Mouse (Mus musculus) lung, embryonic 15.5 days (tissue): ENCODE measurements around the gene Phospho1. TPM values are rescaled to one million over a fixed set of nuclear protein-coding genes. Genes with fewer than 3 reads are reported as not detected.
A peak's percentile ranks its signal among the peaks of the same experiment; 100 is the strongest.

ENCODE experiments used
- ATAC-seq: fragments of 200-750 bp; cut with Nextera tagmentation; 2 replicates; pipeline ENCODE4 v1.8.0; 2017; ENCODE audit warnings: moderate number of reproducible peaks, borderline replicate concordance; ENCODE audit not compliant: low FRiP score, low TSS enrichment; ENCODE audit errors: extremely low read depth
- H3K27ac ChIP-seq: fragments of 300-500 bp; sonication (generic); 2 replicates; pipeline ENCODE4 v1.5.1; 2015; ENCODE audit warnings: moderate library complexity, mild to moderate bottlenecking, inconsistent platforms
- H3K27me3 ChIP-seq: fragments of 300-500 bp; sonication (generic); 2 replicates; pipeline ENCODE4 v1.6.1; 2015; ENCODE audit warnings: inconsistent platforms
- H3K36me3 ChIP-seq: fragments of 300-500 bp; sonication (generic); 2 replicates; pipeline ENCODE4 v1.6.1; 2015; ENCODE audit warnings: inconsistent platforms
- H3K4me1 ChIP-seq: fragments of 300-500 bp; sonication (generic); 2 replicates; pipeline ENCODE4 v1.6.1; 2015; ENCODE audit warnings: inconsistent platforms
- H3K4me2 ChIP-seq: fragments of 300-500 bp; sonication (generic); 2 replicates; pipeline ENCODE4 v1.6.1; 2015; ENCODE audit warnings: inconsistent platforms, mild to moderate bottlenecking, moderate library complexity
- H3K4me3 ChIP-seq: fragments of 300-500 bp; sonication (generic); 2 replicates; pipeline ENCODE4 v1.5.1; 2015; ENCODE audit warnings: mild to moderate bottlenecking, inconsistent platforms
- H3K9ac ChIP-seq: fragments of 300-500 bp; sonication (generic); 2 replicates; pipeline ENCODE4 v1.6.1; 2015; ENCODE audit warnings: inconsistent platforms
- H3K9me3 ChIP-seq: fragments of 300-500 bp; sonication (generic); 2 replicates; pipeline ENCODE4 v1.6.1; 2016; ENCODE audit warnings: inconsistent platforms
- WGBS: fragments of 180-500 bp; shearing (Covaris S2); methylation state at CpG from one replicate; pipeline ENCODE4 v1.1.7; 2015; 5-methylcytosine and 5-hydroxymethylcytosine counted together
- polyA plus RNA-seq: library from polyadenylated mRNA; unstranded; fragments of >200 nt; fragmentation: Nextera tagmentation; extraction: Ambion mirVana; gene quantifications from 2 replicates; pipeline ENCODE4 v1.2.1, GENCODE M21; 2015

Phospho1 gene
- polyA plus RNA-seq, 1 experiment from 2014 or later = 0.32 TPM

- 0 out of 2 replicates have a peak overlapping the region, but pooled peaks have one; percentile 13 for H3K9ac ChIP-seq
- peak overlapping the region; percentile 60 for H3K4me2 ChIP-seq
- H3K4me1 ChIP-seq = peaks cover 50% of the 10 kb centered on the region
- 2% methylated on average over 80 of the region's 80 CpGs for WGBS
- H3K4me3 ChIP-seq = peak overlapping the region; percentile 31
- H3K27ac ChIP-seq = no peak overlapping the region
- peaks cover 90% of the 10 kb centered on the region for H3K27me3 ChIP-seq
- no peaks in the 10 kb centered on the region for H3K36me3 ChIP-seq
- H3K9me3 ChIP-seq = no peaks in the 10 kb centered on the region
- ATAC-seq = no peak
These were observed 6.3 kb downstream of the Phospho1 start for GRCm38 (mm10) chr11:95830411-95831275.

- Histone ChIP-seq H3K4me3 (peak overlapping the region; percentile 31), H3K4me1 (peaks cover 56% of the 10 kb centered on the region), H3K27me3 (peaks cover 87% of the 10 kb centered on the region), H3K9me3 (no peaks in the 10 kb centered on the region), H3K27ac (no peak overlapping the region), H3K36me3 (no peaks in the 10 kb centered on the region), H3K4me2 (peak overlapping the region; percentile 60), H3K9ac (0 out of 2 replicates have a peak overlapping the region, but pooled peaks have one; percentile 13)
- WGBS = 5% methylated on average over 10 of the region's 10 CpGs
- no peak for ATAC-seq
These were observed 6.9 kb downstream of the Phospho1 start for GRCm38 (mm10) chr11:95831276-95831619.

GRCm38 (mm10) chr11:95831641-95832040 lies 7.3 kb downstream of the Phospho1 start:
- ATAC-seq = no peak
- no peak overlapping the region for H3K9ac ChIP-seq
- peaks cover 60% of the 10 kb centered on the region for H3K4me1 ChIP-seq
- no peaks in the 10 kb centered on the region for H3K36me3 ChIP-seq
- 7% methylated on average over 15 of the region's 15 CpGs for WGBS
- H3K27me3 ChIP-seq = peaks cover 83% of the 10 kb centered on the region
- H3K4me3 ChIP-seq = peak overlapping the region; percentile 31
- no peak overlapping the region for H3K27ac ChIP-seq
- H3K9me3 ChIP-seq = no peaks in the 10 kb centered on the region
- H3K4me2 ChIP-seq = peak overlapping the region; percentile 60

GRCm38 (mm10) chr11:95832129-95833005 lies 8.1 kb downstream of the Phospho1 start:
- Histone ChIP-seq H3K4me1 (peaks cover 68% of the 10 kb centered on the region), H3K9me3 (no peaks in the 10 kb centered on the region), H3K27ac (no peak overlapping the region), H3K36me3 (no peaks in the 10 kb centered on the region), H3K9ac (no peak overlapping the region), H3K4me2 (no peak overlapping the region), H3K4me3 (no peak overlapping the region), H3K27me3 (peaks cover 76% of the 10 kb centered on the region)
- no peak for ATAC-seq
- 44% methylated on average over 18 of the region's 18 CpGs for WGBS

- H3K4me3 ChIP-seq = no peak overlapping the region
- 34% methylated on average over 8 of the region's 8 CpGs for WGBS
- no peak overlapping the region for H3K9ac ChIP-seq
- H3K27ac ChIP-seq = no peak overlapping the region
- ATAC-seq = no peak
- H3K27me3 ChIP-seq = peaks cover 71% of the 10 kb centered on the region
- H3K36me3 ChIP-seq = no peaks in the 10 kb centered on the region
- no peaks in the 10 kb centered on the region for H3K9me3 ChIP-seq
- peak overlapping the region; percentile 42; the same call in 1 of the 2 replicates for H3K4me2 ChIP-seq
- H3K4me1 ChIP-seq = peaks cover 75% of the 10 kb centered on the region
These were observed 8.8 kb downstream of the Phospho1 start for GRCm38 (mm10) chr11:95833006-95833570.

- Histone ChIP-seq H3K27me3 (peaks cover 65% of the 10 kb centered on the region), H3K4me1 (peaks cover 80% of the 10 kb centered on the region), H3K9ac (no peak overlapping the region), H3K27ac (peak overlapping the region; percentile 5; the same call in 1 of the 2 replicates), H3K36me3 (no peaks in the 10 kb centered on the region), H3K9me3 (no peaks in the 10 kb centered on the region), H3K4me2 (peak overlapping the region; percentile 42), H3K4me3 (no peak overlapping the region)
- 16% methylated on average over 18 of the region's 18 CpGs for WGBS
- 0 out of 2 replicates have a peak, but pooled peaks have one; percentile 7 for ATAC-seq
These were observed 9.4 kb downstream of the Phospho1 start for GRCm38 (mm10) chr11:95833631-95834142.

GRCm38 (mm10) chr11:95834143-95834667 lies 9.9 kb downstream of the Phospho1 start:
- H3K9me3 ChIP-seq = no peaks in the 10 kb centered on the region
- no peak overlapping the region for H3K9ac ChIP-seq
- WGBS = 5% methylated on average over 22 of the region's 22 CpGs
- peak overlapping the region; percentile 27; the same call in 1 of the 2 replicates for H3K27ac ChIP-seq
- H3K4me3 ChIP-seq = no peak overlapping the region
- no peaks in the 10 kb centered on the region for H3K36me3 ChIP-seq
- H3K27me3 ChIP-seq = peaks cover 60% of the 10 kb centered on the region
- ATAC-seq = peak; percentile 16; the same call in 1 of the 2 replicates
- peaks cover 82% of the 10 kb centered on the region for H3K4me1 ChIP-seq
- H3K4me2 ChIP-seq = peak overlapping the region; percentile 42

- peaks cover 79% of the 10 kb centered on the region for H3K4me1 ChIP-seq
- peak overlapping the region; percentile 42; the same call in 1 of the 2 replicates for H3K4me2 ChIP-seq
- no peaks in the 10 kb centered on the region for H3K9me3 ChIP-seq
- peak overlapping the region; percentile 27 for H3K27ac ChIP-seq
- H3K4me3 ChIP-seq = no peak overlapping the region
- peaks cover 52% of the 10 kb centered on the region for H3K27me3 ChIP-seq
- no peak overlapping the region for H3K9ac ChIP-seq
- WGBS = 14% methylated on average over 15 of the region's 15 CpGs
- ATAC-seq = no peak
- no peaks in the 10 kb centered on the region for H3K36me3 ChIP-seq
These were observed 10.7 kb downstream of the Phospho1 start for GRCm38 (mm10) chr11:95834742-95835710.

- 30% methylated on average over 6 of the region's 6 CpGs for WGBS
- peaks cover 44% of the 10 kb centered on the region for H3K27me3 ChIP-seq
- ATAC-seq = no peak
These were observed 11.5 kb downstream of the Phospho1 start for GRCm38 (mm10) chr11:95835832-95836231.

GRCm38 (mm10) chr11:95836433-95836832 lies 12.1 kb downstream of the Phospho1 start:
- Histone ChIP-seq H3K9ac (no peak overlapping the region), H3K4me1 (peaks cover 65% of the 10 kb centered on the region), H3K36me3 (no peaks in the 10 kb centered on the region), H3K27me3 (peaks cover 38% of the 10 kb centered on the region), H3K27ac (peak overlapping the region; percentile 78), H3K4me2 (peak overlapping the region; percentile 40; the same call in 1 of the 2 replicates), H3K4me3 (no peak overlapping the region), H3K9me3 (no peaks in the 10 kb centered on the region)
- no peak for ATAC-seq
- 42% methylated on average over 6 of the region's 6 CpGs for whole genome bisulfite sequencing

More at GRCm38 (mm10) chr11:95835832-95836231, 11.5 kb downstream of the Phospho1 start:
- H3K9me3 ChIP-seq = no peaks in the 10 kb centered on the region
- H3K4me2 ChIP-seq = 0 out of 2 replicates have a peak overlapping the region, but pooled peaks have one; percentile 8
- no peak overlapping the region for H3K9ac ChIP-seq
- peaks cover 71% of the 10 kb centered on the region for H3K4me1 ChIP-seq
- H3K27ac ChIP-seq = peak overlapping the region; percentile 27
- H3K36me3 ChIP-seq = no peaks in the 10 kb centered on the region
- no peak overlapping the region for H3K4me3 ChIP-seq
